Mouse (Mus musculus) cerebellum, adult 9-11 months (tissue): ENCODE results near the gene Sfxn4.

Experiments
- DNase-seq: peaks from one replicate; pipeline ENCODE4 v3.0.0; 2022

The Sfxn4 gene

DNA sequence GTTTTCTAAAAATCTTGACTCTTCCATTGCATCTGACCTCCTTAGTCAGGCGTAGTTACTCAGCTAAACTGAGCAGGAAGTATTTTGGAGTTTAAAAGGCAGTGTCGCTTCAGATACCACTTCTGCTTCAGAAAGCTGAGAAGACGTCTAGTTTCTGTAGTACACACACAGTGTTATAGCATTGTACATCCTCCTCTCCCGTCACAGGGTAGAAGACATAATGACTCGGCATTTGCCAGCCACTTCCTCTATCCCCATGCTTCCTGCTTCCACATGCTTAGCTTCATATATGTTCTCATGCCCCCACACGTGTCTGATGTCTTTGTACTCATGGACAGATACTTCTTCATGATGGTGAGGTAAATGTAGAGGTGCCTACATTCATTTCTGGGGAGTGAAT, 42.6 kb downstream of the Sfxn4 start:
- DNase-seq = no peak

DNA sequence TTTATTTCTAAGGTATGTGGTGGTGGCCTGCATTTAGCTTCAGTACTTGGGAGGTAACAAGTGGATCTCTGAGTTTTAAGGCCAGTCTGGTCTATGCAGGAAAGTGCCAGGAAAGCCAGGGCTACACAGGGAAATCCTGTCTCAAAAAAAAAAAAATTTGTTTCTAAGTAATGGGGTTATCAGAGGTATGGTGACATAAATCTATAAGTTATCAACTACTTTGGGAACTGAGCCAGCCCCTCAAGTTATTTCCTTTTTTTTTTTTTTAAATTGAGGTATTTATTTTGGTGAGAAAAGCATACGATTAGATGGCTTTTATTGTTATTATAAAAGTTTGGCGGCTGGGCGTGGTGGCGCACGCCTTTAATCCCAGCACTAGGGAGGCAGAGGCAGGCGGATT, 48.1 kb downstream of the Sfxn4 start:
- no peak for DNase-seq

DNA sequence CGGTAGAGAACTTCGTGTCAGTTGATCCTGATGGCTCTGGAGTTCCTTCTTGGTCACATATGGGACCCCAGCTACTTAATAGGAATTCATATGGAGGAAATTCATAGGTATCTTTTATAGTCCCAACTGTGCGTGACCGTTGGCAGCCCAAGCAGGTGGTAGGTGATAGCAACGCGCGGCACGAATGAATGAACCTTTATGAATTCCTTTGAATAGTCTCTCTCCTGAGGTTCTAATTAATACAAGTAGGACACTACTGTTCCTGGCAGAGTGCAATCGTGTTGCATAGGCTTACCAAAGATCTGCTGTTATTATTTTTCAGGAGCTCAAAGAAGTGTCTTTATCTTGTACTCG, 49.3 kb downstream of the Sfxn4 start:
- DNase-seq = no peak

DNA sequence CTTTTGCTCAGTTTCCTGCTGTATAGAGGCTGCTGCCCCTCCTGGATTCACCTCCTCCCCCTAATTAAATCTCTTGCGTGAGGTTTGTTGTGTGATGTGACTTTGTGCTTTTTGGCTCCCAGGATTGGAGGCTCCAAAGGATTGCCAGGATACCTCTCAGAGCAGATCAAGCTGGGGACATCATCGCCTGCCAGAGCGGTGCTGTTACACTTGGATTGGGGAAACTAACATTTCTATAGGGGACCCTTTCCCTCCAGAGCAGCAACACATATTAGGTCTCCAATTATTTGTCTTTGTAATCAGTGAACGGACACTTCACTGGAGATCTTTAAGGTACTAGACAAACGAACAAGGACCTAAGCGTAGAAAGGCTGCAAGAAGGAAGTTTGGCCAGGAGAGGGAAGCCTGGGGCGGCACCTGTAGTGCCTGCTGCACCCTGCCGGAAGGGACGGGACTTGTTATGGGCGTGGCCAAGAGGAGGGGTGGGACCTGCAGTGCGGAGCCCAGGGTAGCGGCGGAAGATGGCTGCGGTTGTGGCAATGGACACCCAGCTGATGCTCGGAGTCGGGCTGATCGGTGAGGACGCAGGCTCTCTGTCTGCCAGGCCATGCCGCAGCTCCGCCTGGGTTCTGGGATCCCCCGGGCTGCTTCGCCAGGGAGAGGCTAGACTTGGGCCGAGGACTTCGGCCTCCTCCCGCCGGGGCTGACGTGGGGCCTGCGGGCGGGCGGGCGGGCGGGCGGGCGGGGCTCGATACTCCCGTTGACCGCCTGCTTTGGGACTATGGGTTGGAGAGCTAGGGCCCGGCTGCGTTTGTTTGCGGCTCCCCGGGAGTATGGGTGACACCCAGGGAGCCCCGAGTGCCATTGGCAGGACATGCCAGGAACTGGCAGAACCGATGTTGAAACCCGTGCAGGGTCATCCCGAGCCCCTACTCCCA, 49.9 kb downstream of the Sfxn4 start, which contains the start of gene Fam45a:
TSS of gene Fam45a (plus strand) at position 488 of the 938 bp plus-strand sequence.
- DNase-seq = peak; percentile 93

DNA sequence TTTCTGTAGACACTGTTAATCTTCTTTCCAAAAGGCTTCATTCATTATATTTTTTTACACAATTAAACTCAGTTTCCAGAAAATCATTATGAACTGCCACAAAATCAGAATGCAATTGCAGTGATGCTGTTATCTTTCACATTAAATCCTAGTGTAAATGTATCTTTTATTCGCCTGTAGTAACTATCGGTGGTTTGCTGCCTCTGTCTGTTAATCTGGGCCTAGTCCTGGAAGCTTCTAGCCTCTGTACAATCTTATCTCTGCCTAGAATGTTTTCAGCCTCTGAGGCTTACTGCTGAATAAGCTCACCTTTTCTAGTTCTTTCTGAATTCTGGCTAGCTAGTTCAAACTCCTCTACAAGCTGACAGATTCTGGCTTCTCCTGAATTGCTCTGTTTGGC, 51.4 kb downstream of the Sfxn4 start:
- no peak for DNase-seq

DNA sequence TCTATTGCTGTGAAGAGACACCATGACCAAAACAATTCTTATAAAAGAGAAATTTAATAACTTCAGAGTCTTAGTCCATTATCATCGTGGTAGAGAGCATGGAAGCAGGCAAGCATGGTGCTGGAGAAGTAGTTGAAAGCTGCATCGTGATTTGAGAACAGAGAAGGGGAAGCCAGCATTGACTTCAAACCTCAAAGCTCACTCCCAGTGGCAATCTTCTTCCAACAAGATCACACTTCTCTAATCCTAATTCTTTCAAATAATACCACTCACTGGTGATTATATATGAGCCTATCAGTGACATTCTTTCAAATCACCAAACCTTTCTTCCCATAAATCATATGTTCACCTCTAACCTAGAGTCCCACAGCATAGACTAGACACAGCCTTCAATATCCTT, 56.4 kb downstream of the Sfxn4 start:
- no peak for DNase-seq

DNA sequence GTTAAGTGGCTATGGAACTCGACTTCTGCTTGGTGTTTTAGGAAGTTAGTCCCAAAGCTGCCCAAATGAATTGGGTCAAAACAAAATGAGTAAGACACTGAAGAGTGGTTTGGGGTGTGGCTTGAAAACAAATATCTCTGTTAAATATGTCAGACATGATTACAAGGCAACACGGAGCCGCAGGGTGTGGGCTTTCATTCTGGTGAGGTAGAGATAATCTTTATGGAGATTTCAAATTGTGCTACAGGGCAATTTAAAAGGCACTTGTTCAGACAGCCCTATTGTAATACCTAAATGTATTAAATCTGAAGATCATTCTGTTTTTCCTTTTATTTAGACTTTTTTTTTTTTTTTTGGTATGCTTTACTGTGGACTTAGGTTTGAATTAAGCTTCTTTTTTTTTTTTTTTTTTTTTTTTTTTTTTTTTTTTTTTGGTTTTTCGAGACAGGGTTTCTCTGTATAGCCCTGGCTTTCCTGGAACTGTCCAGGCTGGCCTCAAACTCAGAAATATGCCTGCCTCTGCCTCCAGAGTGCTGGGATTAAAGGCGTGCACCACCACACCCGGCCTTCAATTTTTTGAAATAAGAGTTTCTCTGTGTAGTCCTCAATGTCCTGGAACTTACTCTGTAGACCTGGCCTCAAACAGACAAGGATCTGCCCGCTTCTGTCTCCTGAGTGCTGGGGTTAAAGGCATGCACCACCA, 61.3 kb downstream of the Sfxn4 start:
- DNase-seq = no peak

DNA sequence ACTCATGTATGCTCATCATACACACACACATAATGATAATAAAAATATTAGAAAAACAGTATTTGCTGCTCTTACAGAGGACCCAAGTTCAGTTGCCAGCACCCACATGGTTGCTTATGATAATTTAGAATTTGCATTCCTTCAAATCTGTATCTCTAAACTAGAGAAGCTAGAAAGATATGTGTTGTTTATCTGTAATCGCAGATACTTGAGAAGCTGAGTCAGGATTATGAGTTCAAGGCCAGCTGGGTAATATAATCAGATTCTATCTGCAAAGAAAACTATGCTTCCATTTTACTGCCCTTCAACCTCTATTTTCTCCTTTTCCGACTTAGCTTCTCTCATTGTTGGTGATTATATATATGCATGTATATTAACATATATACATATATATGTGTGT, 63.9 kb downstream of the Sfxn4 start:
- DNase-seq = no peak

DNA sequence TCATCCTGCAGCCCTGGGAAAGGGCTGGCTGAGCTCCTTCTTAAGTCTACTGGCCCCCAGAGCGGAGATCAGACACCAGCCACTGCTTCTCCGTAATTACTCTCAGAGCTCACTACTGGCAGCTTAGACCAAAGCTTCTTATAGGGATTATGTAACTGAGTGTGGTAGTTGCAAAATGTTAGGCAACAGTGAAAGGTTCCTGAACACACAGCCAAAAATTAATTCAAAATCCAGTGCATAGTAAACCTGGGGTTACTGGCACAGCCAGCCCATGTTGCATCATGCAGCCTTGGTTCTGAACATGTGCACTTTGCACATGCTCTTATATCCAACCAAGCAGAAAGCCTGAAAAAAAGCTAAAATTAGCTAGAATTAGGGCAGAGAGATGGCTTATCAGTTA, 66.0 kb downstream of the Sfxn4 start:
- DNase-seq = no peak

DNA sequence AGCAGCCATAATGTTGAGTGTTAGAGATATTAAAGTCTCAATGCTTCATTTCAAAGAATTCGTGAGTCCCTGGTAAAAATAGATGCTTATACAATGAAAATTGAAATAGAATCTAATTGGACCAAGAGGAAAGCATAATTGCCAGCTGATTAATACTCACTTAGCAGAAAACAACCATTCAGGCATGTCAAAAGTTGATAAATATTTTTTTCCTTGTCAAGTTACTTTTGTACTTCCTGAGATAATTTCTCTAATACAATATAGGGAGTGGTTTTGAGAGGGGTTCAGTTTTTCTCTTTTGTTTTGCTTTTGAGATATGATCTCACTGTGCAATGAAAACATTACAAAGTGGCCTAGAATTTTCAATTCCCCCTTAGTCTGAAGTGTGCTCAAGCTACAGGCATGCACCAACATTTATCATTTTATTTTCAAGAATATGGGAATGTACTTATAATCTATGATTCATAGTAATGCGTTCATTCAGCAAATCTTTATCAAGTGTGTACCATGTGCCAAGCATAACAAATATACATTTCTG, 68.0 kb downstream of the Sfxn4 start:
- DNase-seq = no peak

DNA sequence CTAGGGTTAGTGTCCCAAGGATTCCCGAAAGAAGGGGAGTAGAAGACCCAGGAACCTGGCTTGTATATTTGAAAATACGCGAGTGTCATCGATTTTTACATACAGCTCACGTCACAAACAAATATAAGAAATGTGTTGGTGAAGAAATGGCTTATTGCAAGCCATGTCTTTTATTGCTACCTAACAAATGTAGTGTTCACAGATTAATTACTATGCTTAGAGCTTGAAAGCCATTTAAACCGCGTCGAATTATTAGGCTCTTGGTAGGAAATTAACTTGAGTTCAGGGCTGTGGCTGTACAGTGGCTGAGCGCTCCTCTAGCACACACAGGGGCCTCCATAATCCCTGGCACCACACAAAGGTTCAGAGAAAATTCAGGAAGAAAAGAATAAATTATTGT, 70.1 kb downstream of the Sfxn4 start:
- DNase-seq = no peak

DNA sequence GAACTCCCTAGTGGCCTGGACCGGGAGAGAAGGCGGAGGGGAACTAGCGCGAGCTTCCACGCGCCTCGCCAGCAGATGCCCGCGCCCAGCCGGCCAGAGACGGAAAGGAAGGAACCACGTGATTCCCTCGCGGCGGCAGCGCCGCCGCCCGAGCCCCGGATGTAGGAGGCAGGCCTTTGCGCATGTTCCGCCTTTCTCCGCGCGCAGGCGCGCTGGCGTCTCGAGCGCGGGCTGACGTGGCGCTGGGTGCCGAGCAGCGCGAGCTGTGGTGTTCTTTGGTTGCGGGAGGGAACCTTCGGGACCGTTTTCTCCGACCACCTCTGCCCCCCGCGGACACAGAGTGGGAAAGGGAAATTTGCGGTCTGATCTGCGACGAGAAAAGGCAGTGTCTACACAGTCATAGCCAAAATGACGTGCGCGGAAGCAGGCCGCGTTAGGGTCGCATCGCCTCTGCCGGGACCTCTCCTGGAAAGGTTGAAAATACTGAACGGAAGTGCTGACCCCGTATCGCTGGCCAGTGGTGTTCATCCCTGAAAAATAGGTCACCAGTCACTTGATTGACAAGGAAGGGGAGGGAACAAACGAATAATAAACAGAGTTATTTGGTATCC, 70.6 kb downstream of the Sfxn4 start, which contains the start of gene Eif3a:
TSS of gene Eif3a (minus strand) at position 108 of the 611 bp plus-strand sequence.
- DNase-seq = peak; percentile 96

DNA sequence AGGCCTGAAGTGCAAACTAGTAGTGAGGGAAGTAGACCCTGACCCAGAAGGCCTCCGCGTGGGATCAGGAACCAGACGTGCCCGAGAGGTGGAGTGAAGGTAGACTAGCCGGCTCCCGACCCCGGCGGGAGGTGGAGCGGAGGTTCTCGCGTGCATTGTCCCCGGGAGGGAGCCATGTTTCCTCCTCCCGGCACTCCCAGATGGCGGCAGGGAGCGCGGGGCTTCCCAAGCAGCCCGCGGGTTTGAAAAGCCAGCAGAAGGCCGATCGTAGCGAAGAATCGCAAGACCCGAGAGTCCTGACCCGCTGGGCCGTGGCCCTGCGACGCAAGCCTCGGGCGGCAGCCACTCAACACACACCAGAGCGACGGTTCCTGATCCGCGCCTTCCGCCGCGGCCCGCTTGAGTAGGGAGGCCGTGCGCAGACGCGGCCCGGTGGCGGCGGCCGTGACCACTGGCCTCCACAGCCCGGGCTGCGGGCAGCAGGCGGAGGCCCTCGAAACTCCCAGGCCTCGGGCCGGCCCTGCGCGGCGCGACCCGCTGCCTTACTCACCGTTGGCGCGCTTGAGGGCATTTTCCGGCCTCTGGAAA, 71.3 kb downstream of the Sfxn4 start:
- DNase-seq = peak; percentile 70

DNA sequence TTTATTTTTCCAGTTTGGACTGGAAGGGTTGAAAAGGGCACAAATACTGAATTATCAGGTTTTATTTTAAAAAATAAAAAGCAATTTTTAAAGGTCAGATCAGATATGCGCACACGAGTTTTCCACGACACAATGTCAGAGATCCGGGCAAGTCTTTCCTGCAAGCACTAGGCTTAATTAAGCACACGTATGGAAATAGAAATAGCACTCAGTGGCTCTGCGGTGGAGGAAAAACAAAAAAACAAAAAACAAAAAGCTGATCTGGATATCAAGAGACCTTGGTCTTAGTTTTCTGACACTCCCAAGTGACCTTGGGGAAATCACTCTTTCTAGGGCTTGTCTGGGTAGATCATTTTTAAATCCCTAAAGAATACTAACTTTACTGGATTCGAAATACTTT, 71.8 kb downstream of the Sfxn4 start:
- no peak for DNase-seq

DNA sequence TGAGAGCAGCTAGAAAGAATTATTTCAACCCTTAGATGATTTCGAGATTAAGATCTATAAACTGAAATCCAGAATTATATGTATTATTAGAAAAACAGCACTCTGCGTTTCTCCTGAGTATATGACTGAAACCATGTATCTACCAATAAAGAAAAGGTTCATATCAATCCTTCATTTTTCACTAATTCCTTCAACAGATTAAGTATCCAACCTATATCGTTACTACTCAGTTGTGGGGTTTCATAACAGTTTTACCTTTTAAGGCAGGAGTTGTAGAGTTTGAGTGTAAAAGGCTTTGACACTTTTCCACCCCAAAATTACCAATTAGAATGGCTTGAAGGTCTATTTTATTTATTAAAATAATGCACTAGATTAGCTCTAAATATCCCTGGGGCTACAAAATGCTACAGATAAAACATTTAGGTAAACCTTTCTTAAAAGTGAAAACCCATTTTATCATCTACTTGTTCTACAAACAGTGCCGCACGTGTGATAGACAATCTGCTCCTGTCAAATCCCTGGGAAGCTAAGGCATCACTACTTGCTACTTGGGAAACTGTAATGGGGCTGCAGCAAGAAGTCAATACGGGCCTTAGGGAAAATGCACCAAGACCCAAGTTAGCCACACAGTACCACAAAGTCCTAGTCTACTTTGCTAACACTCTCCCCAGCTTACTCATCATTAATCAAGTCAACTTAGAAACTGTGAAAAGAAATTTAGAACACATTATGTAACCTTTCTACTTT, 72.9 kb downstream of the Sfxn4 start:
- no peak for DNase-seq

DNA sequence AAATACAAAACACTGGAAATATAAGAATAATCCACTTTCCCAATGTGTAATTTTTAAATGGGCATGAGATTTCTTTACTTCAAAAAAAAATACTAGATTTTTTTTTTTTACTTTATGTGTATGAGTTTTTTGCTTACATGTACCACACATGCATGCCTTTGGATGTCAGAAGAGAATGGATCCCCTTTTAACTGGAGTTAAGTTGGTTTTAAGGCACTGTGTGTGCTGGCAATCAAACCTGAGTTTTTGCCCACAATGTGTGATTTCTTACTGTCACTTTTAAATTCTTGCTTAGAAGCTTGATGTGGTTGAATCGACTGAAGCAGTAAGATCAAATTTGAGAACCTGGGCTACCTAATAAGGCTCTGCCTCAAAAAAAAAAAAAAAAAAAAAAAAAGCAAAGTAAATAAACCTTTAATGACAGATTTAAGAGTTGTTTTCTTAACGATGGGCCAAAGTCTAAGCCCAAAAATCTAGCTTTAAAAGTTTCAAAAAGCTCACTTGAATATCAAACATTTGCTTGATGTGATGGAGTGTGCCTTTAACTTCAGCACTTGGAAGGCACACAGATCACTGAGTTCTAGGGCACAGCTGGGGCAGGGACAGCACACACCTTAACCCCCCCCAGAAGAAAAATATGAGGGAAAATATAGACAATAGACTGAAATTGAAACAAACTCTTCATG, 73.7 kb downstream of the Sfxn4 start:
- DNase-seq = no peak
